Mouse (Mus musculus) megakaryocyte, adult 5-6 weeks (primary cell): ENCODE data around the gene Chmp5. TPM values are rescaled to one million over a fixed set of nuclear protein-coding genes. Genes with fewer than 3 reads are reported as not detected.

Source experiments
- ATAC-seq: 2 replicates; pipeline ENCODE4 v1.8.0; 2016; ENCODE audit warnings: mild to moderate bottlenecking, inconsistent platforms; ENCODE audit not compliant: poor library complexity, severe bottlenecking
- total RNA-seq, 2 experiments: library from RNA; stranded (forward) in 1 of 2; stranded (reverse) in 1 of 2; fragments of 153-499, 151-499 nt in 1 of 2; fragments of 221-1000, 200-1000 nt in 1 of 2; gene quantifications; 2 replicates each; pipeline versions ENCODE4 v1.2.3 to v1.2.4; 2015 to 2017

The Chmp5 gene
- total RNA-seq, 2 experiments from 2014 or later, result 109 to 185 TPM

GRCm38 (mm10) chr4:40943651-40944050 lies 4.6 kb upstream of the Chmp5 start:
- ATAC-seq, result no peak

DNA sequence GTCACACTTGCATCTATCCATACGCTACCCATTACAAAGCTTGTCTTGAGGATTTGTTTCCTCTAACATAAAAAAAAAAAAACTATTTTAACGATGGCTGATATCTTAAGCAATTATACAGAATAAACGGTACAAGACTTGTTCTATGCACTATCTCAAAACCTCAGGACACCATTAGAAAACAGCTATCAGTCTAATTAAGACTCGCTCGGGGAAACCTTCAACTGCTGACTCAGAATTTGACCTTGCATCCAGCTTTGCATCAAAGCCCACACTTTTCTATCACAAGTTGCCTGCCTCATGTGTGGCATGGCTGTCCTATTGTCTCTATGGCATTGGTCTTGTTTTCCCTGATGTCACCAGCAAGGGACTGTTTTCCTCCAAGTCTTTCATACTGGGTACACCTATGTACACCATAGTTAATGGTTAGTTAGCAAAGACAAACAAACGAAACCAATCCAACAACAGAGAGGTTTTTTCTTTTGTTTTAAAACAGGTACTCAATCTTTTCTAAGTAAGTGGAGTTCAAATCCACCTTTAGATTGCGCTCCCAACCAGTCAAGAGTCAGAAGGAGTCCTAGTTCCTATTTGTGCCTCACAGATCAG lies 1.6 kb upstream of the Chmp5 start:
- no peak for ATAC-seq

GRCm38 (mm10) chr4:40947565-40948159 lies 545 bp upstream of the Chmp5 start:
- ATAC-seq, result peak; percentile 38

DNA sequence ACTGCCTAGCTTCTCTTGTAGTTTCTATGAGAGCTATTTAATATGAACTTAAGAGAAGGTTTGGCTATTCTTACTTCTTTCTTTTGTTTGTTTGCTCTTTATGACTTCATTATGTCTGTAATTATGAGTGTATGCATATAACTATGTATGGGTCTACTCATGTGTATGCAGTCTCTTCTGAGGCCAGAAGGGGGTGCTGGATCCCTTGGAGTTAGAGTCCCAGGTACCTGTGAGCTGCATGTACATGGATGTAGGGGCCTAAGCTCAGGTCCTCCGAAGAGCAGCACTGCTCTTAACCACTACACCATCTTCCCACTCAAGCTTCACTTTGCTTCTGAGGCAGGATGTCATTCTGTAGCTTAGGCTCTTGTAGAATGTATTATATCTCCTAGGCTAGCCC lies 5.3 kb downstream of the Chmp5 start:
- ATAC-seq, result peak; percentile 78; the same call in 1 of the 2 replicates

- ATAC-seq, result no peak
Observed at GRCm38 (mm10) chr4:40955942-40956341, 7.7 kb downstream of the Chmp5 start.

- ATAC-seq, result no peak
Observed at GRCm38 (mm10) chr4:40963536-40963935, 15.3 kb downstream of the Chmp5 start.

- no peak for ATAC-seq
Observed at GRCm38 (mm10) chr4:40969161-40969560, 21.0 kb downstream of the Chmp5 start.

DNA sequence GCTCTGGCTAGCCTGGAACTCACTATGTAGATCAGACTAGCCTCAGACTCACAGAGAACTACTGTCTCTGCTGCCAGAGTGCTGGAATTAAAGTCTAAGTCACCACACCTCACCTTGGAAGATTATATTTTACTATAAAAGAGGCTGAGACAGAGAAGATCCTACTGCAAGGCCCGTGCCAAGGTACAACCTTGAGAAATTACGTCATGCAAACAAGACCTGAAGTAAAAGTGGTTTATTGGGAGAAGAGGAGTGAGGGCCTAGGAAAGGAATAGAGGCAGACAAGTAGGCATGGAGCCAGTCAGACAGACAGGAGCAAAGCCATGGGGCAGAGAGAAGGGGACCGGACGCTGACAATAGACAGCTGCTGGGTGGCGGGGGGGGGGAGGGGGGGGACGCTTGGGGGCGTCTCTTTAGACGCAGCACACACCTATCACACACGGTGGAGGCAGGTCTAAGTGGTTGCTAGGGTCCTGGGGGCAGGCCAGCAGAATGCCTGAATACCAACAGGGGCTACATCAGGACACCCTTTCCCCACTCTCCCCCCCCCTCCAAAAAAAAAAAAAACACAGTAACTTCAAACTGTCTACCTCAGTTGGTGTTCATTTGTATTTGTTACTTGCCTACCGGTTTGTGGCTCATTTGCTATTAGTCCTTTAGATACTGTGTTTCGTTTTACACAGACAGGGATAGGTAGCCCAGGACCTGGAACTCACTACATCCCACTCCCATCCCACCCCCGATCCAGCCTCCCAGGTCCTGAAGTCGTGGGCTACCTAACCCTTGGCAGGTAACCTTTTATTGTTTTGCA lies 21.8 kb downstream of the Chmp5 start:
- ATAC-seq, result no peak

DNA sequence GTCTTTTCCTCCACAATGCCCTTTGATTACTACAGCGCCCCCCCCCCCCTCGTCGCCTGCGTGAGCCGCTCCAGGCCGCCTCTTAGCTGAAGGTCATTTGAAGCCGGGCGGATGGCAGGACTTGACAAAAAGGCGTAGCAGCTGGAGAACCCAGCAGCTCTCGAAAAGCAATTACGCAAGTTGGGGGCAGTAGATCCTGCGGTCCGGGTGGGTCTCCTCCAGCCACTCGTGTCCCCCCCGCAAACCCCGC lies 22.3 kb downstream of the Chmp5 start:
- no peak for ATAC-seq

- peak; percentile 95 for ATAC-seq
Observed at GRCm38 (mm10) chr4:40970842-40971701, 22.9 kb downstream of the Chmp5 start, which contains the start of gene Nfx1. Gene Nfx1 (plus strand): TSS chr4:40970906.

DNA sequence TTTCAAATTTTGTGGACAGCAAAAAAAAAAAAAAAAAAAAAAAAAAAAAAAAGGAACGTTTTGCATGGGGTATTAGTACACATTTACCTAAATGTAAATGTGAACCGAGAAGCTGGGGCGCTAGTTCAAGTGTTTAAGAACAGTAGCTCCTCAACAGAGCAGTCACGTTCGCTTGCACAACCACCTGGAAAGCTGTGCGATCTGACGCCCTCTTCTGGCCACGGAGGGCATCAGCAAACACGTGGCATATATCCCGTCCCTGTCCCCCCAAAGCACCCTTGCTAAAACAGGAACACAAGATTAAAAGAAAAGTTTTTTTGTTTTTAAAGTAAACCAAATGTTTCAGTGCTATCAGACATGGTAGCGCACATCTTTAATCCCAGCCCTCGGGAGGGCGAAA lies 23.5 kb downstream of the Chmp5 start:
- peak; percentile 39 for ATAC-seq

- ATAC-seq, result no peak
Observed at GRCm38 (mm10) chr4:40974011-40974410, 25.8 kb downstream of the Chmp5 start.

- ATAC-seq, result no peak
Observed at GRCm38 (mm10) chr4:40975678-40976077, 27.5 kb downstream of the Chmp5 start.

DNA sequence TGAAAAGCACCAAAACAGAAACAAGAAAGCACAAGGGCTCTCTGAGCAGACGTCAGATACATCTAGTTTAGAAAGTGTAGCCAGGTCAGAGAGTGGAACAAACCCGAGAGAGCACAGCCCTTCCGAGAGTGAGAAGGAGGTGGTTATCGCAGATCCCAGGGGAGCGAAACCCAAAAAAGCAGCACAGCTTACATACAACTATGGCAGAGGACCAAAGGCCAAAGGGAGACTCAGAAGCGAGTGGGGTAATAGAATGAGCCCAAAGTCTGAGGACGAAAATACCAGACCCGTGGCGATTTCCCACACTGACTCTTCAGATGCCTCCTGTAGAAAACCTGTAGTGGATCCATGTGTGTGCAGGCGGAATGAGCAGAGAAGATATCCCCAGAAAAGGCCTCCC lies 28.4 kb downstream of the Chmp5 start:
- ATAC-seq, result no peak

- no peak for ATAC-seq
Observed at GRCm38 (mm10) chr4:40979430-40979829, 31.2 kb downstream of the Chmp5 start.

- ATAC-seq, result no peak
Observed at GRCm38 (mm10) chr4:40982486-40982885, 34.3 kb downstream of the Chmp5 start.

GRCm38 (mm10) chr4:40983686-40984085 lies 35.5 kb downstream of the Chmp5 start:
- no peak for ATAC-seq

GRCm38 (mm10) chr4:40989633-40990032 lies 41.4 kb downstream of the Chmp5 start:
- ATAC-seq, result no peak

- ATAC-seq, result no peak
Observed at GRCm38 (mm10) chr4:40996302-40996701, 48.1 kb downstream of the Chmp5 start.

DNA sequence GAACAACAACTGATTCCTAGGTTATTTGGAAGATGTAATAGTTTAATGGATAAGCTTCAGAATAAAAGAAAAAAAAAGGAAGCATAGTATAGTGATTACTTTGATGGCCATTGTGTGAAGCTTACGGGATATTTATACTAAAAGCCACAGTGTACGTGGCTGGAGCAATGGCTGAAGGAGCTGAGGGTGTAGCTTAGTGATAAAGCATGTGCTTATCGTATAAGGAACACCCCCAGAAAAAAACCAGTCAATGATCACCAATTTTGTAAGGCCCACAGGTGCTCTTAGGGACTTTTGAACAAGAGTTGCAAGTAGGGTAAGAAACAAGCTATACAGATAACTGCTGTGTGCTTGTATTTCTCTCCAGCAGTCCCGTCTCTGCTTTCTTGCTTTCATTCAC lies 49.7 kb downstream of the Chmp5 start:
- no peak for ATAC-seq

DNA sequence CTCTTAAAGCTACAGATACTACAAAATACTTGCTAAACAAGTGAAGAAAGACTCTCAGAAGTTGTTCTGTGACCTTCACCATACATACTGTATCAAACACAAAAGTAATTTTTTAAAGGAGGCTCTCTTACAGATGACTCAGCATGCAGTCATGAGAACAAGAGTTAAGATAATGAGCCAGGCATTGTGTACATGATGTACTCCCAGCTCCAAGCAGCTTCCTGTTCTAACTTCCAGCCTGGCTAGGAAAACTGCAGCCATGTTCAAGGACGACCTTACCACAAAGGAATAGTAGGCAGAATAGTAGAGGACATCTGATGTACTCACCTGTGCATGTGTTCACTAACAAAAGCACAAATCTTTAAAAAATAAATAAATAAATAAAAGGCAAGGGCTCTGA lies 52.1 kb downstream of the Chmp5 start:
- ATAC-seq, result no peak
